Mouse (Mus musculus): Measurements from ENCODE around the gene Ccdc106. TPM values are rescaled to one million over a fixed set of nuclear protein-coding genes. Genes with fewer than 3 reads are reported as not detected.
A peak's percentile ranks its signal among the peaks of the same experiment; 100 is the strongest.

The Ccdc106 gene
- total RNA-seq, 1 experiment, result 7.5 TPM

GRCm38 (mm10) chr7:5057804-5058203 is 37.5 kb downstream of the Ccdc106 start:
- DNase-seq (ENCODE audit: low read depth, low spot score), result no peak
- Histone ChIP-seq H3K4me3 (ENCODE audit: insufficient read depth in 1 of 2, low read depth in 1 of 2, low read length in 2 of 2, poor library complexity in 1 of 2, severe bottlenecking in 1 of 2) (no peak overlapping the region), H3K9me3 (ENCODE audit: control insufficient read depth, insufficient read depth, low read depth, low read length) (no peaks in the 10 kb centered on the region), H3K27ac (ENCODE audit: insufficient read depth, low read depth, low read length, poor library complexity, severe bottlenecking) (no peak overlapping the region), H3K4me1 (ENCODE audit: control insufficient read depth in 2 of 2, insufficient read depth in 2 of 2, low read length in 2 of 2, poor library complexity in 1 of 2) (peaks cover 0 to 11% of the 10 kb centered on the region in 2 experiments; a peak in 1 of 4 replicates), H3K36me3 (ENCODE audit: control insufficient read depth, insufficient read depth, low read length, poor library complexity, severe bottlenecking) (peaks cover 2% of the 10 kb centered on the region; the same call in 1 of the 2 replicates), H3K9ac (ENCODE audit: insufficient read depth, low read depth, low read length, poor library complexity, severe bottlenecking) (no peak overlapping the region)
- TF ChIP-seq CHD2 (IDR thresholded peaks at IDR 0.05; ENCODE audit: low read depth, low read length) (no peak), ZC3H11A (IDR thresholded peaks at IDR 0.05; ENCODE audit: borderline replicate concordance, low read depth, low read length) (no peak), HCFC1 (IDR thresholded peaks at IDR 0.05; ENCODE audit: borderline replicate concordance, insufficient read depth, low read length) (no peak)
- in situ Hi-C loops (cut with MboI; ENCODE audit: low sequenced_read_pairs in 2 of 2, unreplicated experiment in 2 of 2), result no loop called here

DNA sequence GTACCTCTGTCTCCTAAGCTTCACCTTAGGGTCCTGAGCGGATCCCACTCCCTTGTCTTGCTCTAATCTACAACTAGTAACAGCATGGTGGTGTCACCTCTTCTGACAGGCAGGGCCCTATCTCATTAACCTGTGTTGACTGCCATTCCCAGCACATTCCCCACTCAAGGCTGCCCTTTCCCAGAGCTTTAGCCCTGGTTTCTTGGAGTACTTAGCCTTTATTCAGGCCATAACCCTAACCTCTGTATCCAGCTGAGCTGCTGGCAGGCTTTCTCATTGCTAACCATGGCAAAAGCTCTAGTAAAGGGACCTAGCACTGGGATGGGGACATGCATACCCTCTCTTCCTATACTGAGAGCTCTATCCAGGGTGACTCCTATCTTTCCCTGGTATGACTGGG is 38.3 kb downstream of the Ccdc106 start:
- no peak overlapping the region for H3K27ac ChIP-seq (ENCODE audit: insufficient read depth, low read depth, low read length, poor library complexity, severe bottlenecking)
- H3K36me3 ChIP-seq (ENCODE audit: control insufficient read depth, insufficient read depth, low read length, poor library complexity, severe bottlenecking), result peaks cover 2% of the 10 kb centered on the region; the same call in 1 of the 2 replicates
- H3K9ac ChIP-seq (ENCODE audit: insufficient read depth, low read depth, low read length, poor library complexity, severe bottlenecking), result no peak overlapping the region
- no peak for DNase-seq (ENCODE audit: low read depth, low spot score)
- no peaks in the 10 kb centered on the region for H3K9me3 ChIP-seq (ENCODE audit: control insufficient read depth, insufficient read depth, low read depth, low read length)
- H3K4me3 ChIP-seq (ENCODE audit: insufficient read depth in 1 of 2, low read depth in 1 of 2, low read length in 2 of 2, poor library complexity in 1 of 2, severe bottlenecking in 1 of 2), result no peak overlapping the region
- TF ChIP-seq ZNF384 (IDR thresholded peaks at IDR 0.05; ENCODE audit: low read depth, low read length), result no peak
- TF ChIP-seq MAFK (IDR thresholded peaks at IDR 0.05; ENCODE audit: insufficient read depth, low read depth, low read length), result no peak
- no peak for TF ChIP-seq HCFC1 (IDR thresholded peaks at IDR 0.05; ENCODE audit: borderline replicate concordance, insufficient read depth, low read length)
- no peak for TF ChIP-seq CHD2 (IDR thresholded peaks at IDR 0.05; ENCODE audit: low read depth, low read length)
- no peak for TF ChIP-seq ZC3H11A (IDR thresholded peaks at IDR 0.05; ENCODE audit: borderline replicate concordance, low read depth, low read length)
- H3K4me1 ChIP-seq (ENCODE audit: control insufficient read depth in 2 of 2, insufficient read depth in 2 of 2, low read length in 2 of 2, poor library complexity in 1 of 2), result peaks cover 0 to 11% of the 10 kb centered on the region in 2 experiments; a peak in 2 of 4 replicates
- in situ Hi-C loops (cut with MboI; ENCODE audit: low sequenced_read_pairs in 2 of 2, unreplicated experiment in 2 of 2), result no loop called here

- H3K4me3 ChIP-seq (ENCODE audit: insufficient read depth in 1 of 2, low read depth in 1 of 2, low read length in 2 of 2, poor library complexity in 1 of 2, severe bottlenecking in 1 of 2), result no peak overlapping the region
- H3K9me3 ChIP-seq (ENCODE audit: control insufficient read depth, insufficient read depth, low read depth, low read length), result no peaks in the 10 kb centered on the region
- peaks cover 2% of the 10 kb centered on the region; the same call in 1 of the 2 replicates for H3K36me3 ChIP-seq (ENCODE audit: control insufficient read depth, insufficient read depth, low read length, poor library complexity, severe bottlenecking)
- TF ChIP-seq CHD2 (IDR thresholded peaks at IDR 0.05; ENCODE audit: low read depth, low read length), result no peak
- no peak overlapping the region for H3K27ac ChIP-seq (ENCODE audit: insufficient read depth, low read depth, low read length, poor library complexity, severe bottlenecking)
- in situ Hi-C loops (cut with MboI; ENCODE audit: low sequenced_read_pairs in 2 of 2, unreplicated experiment in 2 of 2), result no loop called here
- H3K9ac ChIP-seq (ENCODE audit: insufficient read depth, low read depth, low read length, poor library complexity, severe bottlenecking), result no peak overlapping the region; the same call in 1 of the 2 replicates
- no peak for DNase-seq (ENCODE audit: low read depth, low spot score)
- H3K4me1 ChIP-seq (ENCODE audit: control insufficient read depth in 2 of 2, insufficient read depth in 2 of 2, low read length in 2 of 2, poor library complexity in 1 of 2), result peaks cover 0 to 10% of the 10 kb centered on the region in 2 experiments; a peak in 2 of 4 replicates
These were observed 39.1 kb downstream of the Ccdc106 start for GRCm38 (mm10) chr7:5059421-5059820.

DNA sequence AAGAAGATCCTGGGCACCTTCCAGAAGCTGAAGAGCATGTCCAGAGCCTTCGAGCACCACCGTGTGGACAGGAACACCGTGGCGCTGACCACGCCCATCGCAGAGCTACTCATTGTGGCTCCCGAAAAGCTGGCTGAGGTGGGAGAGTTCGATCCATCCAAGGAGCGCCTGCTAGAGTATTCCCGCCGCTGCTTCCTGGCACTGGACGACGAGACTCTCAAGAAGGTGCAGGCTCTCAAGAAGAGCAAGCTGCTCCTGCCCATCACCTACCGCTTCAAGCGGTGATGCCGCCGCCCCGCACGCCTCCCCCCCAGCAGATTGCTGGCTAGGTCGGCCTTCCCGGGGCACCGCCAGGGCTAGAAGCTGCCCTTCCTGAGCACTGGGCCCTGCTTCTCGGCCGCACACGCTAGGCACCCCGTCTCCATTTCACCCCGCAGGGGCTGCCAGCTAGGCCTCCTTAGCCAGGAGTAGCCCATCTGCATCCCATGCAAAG is 39.9 kb downstream of the Ccdc106 start:
- Histone ChIP-seq H3K9me3 (ENCODE audit: control insufficient read depth, insufficient read depth, low read depth, low read length) (no peaks in the 10 kb centered on the region), H3K36me3 (ENCODE audit: control insufficient read depth, insufficient read depth, low read length, poor library complexity, severe bottlenecking) (peaks cover 3% of the 10 kb centered on the region; the same call in 1 of the 2 replicates), H3K27ac (ENCODE audit: insufficient read depth, low read depth, low read length, poor library complexity, severe bottlenecking) (peak overlapping the region; percentile 99), H3K4me3 (ENCODE audit: insufficient read depth in 1 of 2, low read depth in 1 of 2, low read length in 2 of 2, poor library complexity in 1 of 2, severe bottlenecking in 1 of 2) (peak overlapping the region; percentile 86 to 94), H3K9ac (ENCODE audit: insufficient read depth, low read depth, low read length, poor library complexity, severe bottlenecking) (peak overlapping the region; percentile 99), H3K4me1 (ENCODE audit: control insufficient read depth in 2 of 2, insufficient read depth in 2 of 2, low read length in 2 of 2, poor library complexity in 1 of 2) (peaks cover 0 to 11% of the 10 kb centered on the region in 2 experiments; a peak in 2 of 4 replicates)
- TF ChIP-seq MAFK (IDR thresholded peaks at IDR 0.05; ENCODE audit: insufficient read depth, low read depth, low read length) (no peak), ZNF384 (IDR thresholded peaks at IDR 0.05; ENCODE audit: low read depth, low read length) (no peak), HCFC1 (IDR thresholded peaks at IDR 0.05; ENCODE audit: borderline replicate concordance, insufficient read depth, low read length) (no peak), CHD2 (IDR thresholded peaks at IDR 0.05; ENCODE audit: low read depth, low read length) (no peak), ZC3H11A (IDR thresholded peaks at IDR 0.05; ENCODE audit: borderline replicate concordance, low read depth, low read length) (no peak)
- no peak for DNase-seq (ENCODE audit: low read depth, low spot score)
- in situ Hi-C loops (cut with MboI; ENCODE audit: low sequenced_read_pairs in 2 of 2, unreplicated experiment in 2 of 2), result no loop called here

Data from ES-E14 (cell line).